15 mouse cellular contexts compared by ENCODE assay signal in genomic region chr3:125884879-125885278, GRCm38 (mm10). TPM values are rescaled to one million over a fixed set of nuclear protein-coding genes. Genes with fewer than 3 reads are reported as not detected.
"Had no signal": no experiment of that assay in that cellular context is flagged by ENCODE, and none has a peak within 500 bp of the region (broad histone marks: within the 10 kb centered on the region; RNA-seq: fewer than 3 reads in every experiment).

No protein-coding gene starts in this region.

- DNase-seq: kidney, adult 2 months; kidney, postnatal 14 days; lung, postnatal 14 days; thymus, postnatal 25 days had no signal

- H3K4me1 ChIP-seq: hindbrain, embryonic 15.5 days; kidney, embryonic 15.5 days; limb, embryonic 10.5 days; lung, embryonic 15.5 days; megakaryocyte, embryonic 14.5 days; midbrain, embryonic 15.5 days; neural tube, embryonic 15.5 days had no signal

- H3K36me3 ChIP-seq: hindbrain, embryonic 15.5 days; kidney, embryonic 15.5 days; limb, embryonic 10.5 days; lung, embryonic 15.5 days; midbrain, embryonic 15.5 days; neural tube, embryonic 15.5 days had no signal

- H3K27me3 ChIP-seq: hindbrain, embryonic 15.5 days; kidney, embryonic 15.5 days; lung, embryonic 15.5 days; megakaryocyte, embryonic 14.5 days; midbrain, embryonic 15.5 days; neural tube, embryonic 15.5 days had no signal

- H3K4me3 ChIP-seq: hindbrain, embryonic 15.5 days; kidney, embryonic 15.5 days; left cerebral cortex, adult 2 months; limb, embryonic 10.5 days; lung, embryonic 15.5 days; megakaryocyte, embryonic 14.5 days; midbrain, embryonic 15.5 days; neural tube, embryonic 15.5 days had no signal

- H3K9me3 ChIP-seq: hindbrain, embryonic 15.5 days; kidney, embryonic 15.5 days; limb, embryonic 10.5 days; lung, embryonic 15.5 days; megakaryocyte, embryonic 14.5 days; midbrain, embryonic 15.5 days; neural tube, embryonic 15.5 days had no signal

- H3K9ac ChIP-seq: hindbrain, embryonic 15.5 days; kidney, embryonic 15.5 days; liver, embryonic 14.5 days; lung, embryonic 15.5 days; midbrain, embryonic 15.5 days; neural tube, embryonic 15.5 days had no signal

- H3K4me2 ChIP-seq: hindbrain, embryonic 15.5 days; kidney, embryonic 15.5 days; lung, embryonic 15.5 days; midbrain, embryonic 11.5 days; midbrain, embryonic 15.5 days; neural tube, embryonic 15.5 days had no signal

- ATAC-seq: midbrain, embryonic 15.5 days had no signal

- H3K27ac ChIP-seq: hindbrain, embryonic 15.5 days; kidney, embryonic 15.5 days; limb, embryonic 10.5 days; liver, embryonic 14.5 days; lung, embryonic 15.5 days; macrophage; midbrain, embryonic 15.5 days; neural tube, embryonic 15.5 days had no signal

RNA-seq across cellular contexts. Expression of gene Ugt8a, which starts 53.5 kb away (rescaled TPM):
- polyA plus RNA-seq: macrophage had no signal
